Mouse (Mus musculus) forebrain, embryonic 11.5 days (tissue): ENCODE data around the gene Olfr279. TPM values are rescaled to one million over a fixed set of nuclear protein-coding genes. Genes with fewer than 3 reads are reported as not detected.
"Not testable (repeated sequence)": the region's sequence is repeated elsewhere in the genome, so short reads cannot be mapped to it uniquely, and the experiment has no call there.

ENCODE experiments used
- ATAC-seq: fragments of 200-750 bp; cut with Nextera tagmentation; replicated peaks from 2 replicates; pipeline ENCODE4 v1.8.0; 2017; ENCODE audit warnings: moderate TSS enrichment; ENCODE audit not compliant: low FRiP score
- DNase-seq: peaks from one replicate; pipeline ENCODE4 v3.0.0-alpha.2; 2017; ENCODE audit warnings: low spot score
- H3K27ac ChIP-seq: fragments of 300-500 bp; sonication (generic); 2 replicates; pipeline ENCODE4 v1.5.1; 2014; ENCODE audit warnings: low read depth, low read length
- H3K27me3 ChIP-seq: fragments of 300-500 bp; sonication (generic); 2 replicates; pipeline ENCODE4 v1.6.1; 2014; ENCODE audit warnings: mild to moderate bottlenecking, low read length, mixed read lengths; ENCODE audit not compliant: control insufficient read depth, insufficient read depth
- H3K36me3 ChIP-seq: fragments of 300-500 bp; sonication (generic); 2 replicates; pipeline ENCODE4 v1.6.1; 2014; ENCODE audit warnings: mild to moderate bottlenecking, low read length, moderate library complexity, mixed read lengths; ENCODE audit not compliant: control insufficient read depth, insufficient read depth
- H3K4me1 ChIP-seq: fragments of 300-500 bp; sonication (generic); replicated peaks from 2 replicates; pipeline ENCODE4 v1.6.1; 2014; ENCODE audit warnings: low read length, mixed read lengths; ENCODE audit not compliant: control insufficient read depth, insufficient read depth
- H3K4me2 ChIP-seq: fragments of 300-500 bp; sonication (generic); 2 replicates; pipeline ENCODE4 v1.6.1; 2014; ENCODE audit warnings: low read depth, mild to moderate bottlenecking, low read length, moderate library complexity, mixed read lengths; ENCODE audit not compliant: severe bottlenecking
- H3K4me3 ChIP-seq: fragments of 300-500 bp; sonication (generic); 2 replicates; pipeline ENCODE4 v1.5.1; 2014; ENCODE audit warnings: low read depth, low read length
- H3K9ac ChIP-seq: fragments of 300-500 bp; sonication (generic); 2 replicates; pipeline ENCODE4 v1.6.1; 2014; ENCODE audit warnings: low read length
- H3K9me3 ChIP-seq: fragments of 300-500 bp; sonication (generic); 2 replicates; pipeline ENCODE4 v1.6.1; 2016; ENCODE audit warnings: low read length, mixed read lengths; ENCODE audit not compliant: control insufficient read depth
- WGBS: fragments of 180-500 bp; shearing (Covaris S2); extraction: QIAGEN DNeasy Blood & Tissue Kit; methylation state at CpG from one replicate; pipeline ENCODE4 v1.1.7; 2014; 5-methylcytosine and 5-hydroxymethylcytosine counted together
- polyA plus RNA-seq: library from polyadenylated mRNA; unstranded; fragments of >200 nt; fragmentation: Nextera tagmentation; extraction: Ambion mirVana; gene quantifications from 2 replicates; pipeline ENCODE4 v1.2.1, GENCODE M21; 2014

Gene Olfr279
- polyA plus RNA-seq, 1 experiment from 2014 or later, result not detected

GRCm38 (mm10) chr15:98514146-98514545, 21.9 kb downstream of the Olfr279 start:
- Histone ChIP-seq H3K4me2 (no peak overlapping the region), H3K9ac (no peak overlapping the region), H3K36me3 (peaks cover 3% of the 10 kb centered on the region; the same call in 1 of the 2 replicates), H3K4me3 (no peak overlapping the region), H3K4me1 (no peaks in the 10 kb centered on the region; the same call in 1 of the 2 replicates), H3K9me3 (no peaks in the 10 kb centered on the region), H3K27me3 (no peaks in the 10 kb centered on the region), H3K27ac (no peak overlapping the region)
- DNase-seq (no peak), ATAC-seq (no peak)
- WGBS, result 85% methylated on average over 8 of the region's 8 CpGs

- H3K9me3 ChIP-seq, H3K4me2 ChIP-seq, ATAC-seq, H3K27ac ChIP-seq, H3K4me1 ChIP-seq, H3K27me3 ChIP-seq, DNase-seq, H3K4me3 ChIP-seq, H3K9ac ChIP-seq, H3K36me3 ChIP-seq: not testable (repeated sequence)
- 83% methylated on average over 2 of the region's 2 CpGs for WGBS
Observed at GRCm38 (mm10) chr15:98514845-98515244, 22.6 kb downstream of the Olfr279 start.

- no peaks in the 10 kb centered on the region for H3K4me1 ChIP-seq
- H3K9ac ChIP-seq, result no peak overlapping the region
- peak; percentile 79 for DNase-seq
- H3K4me3 ChIP-seq, result no peak overlapping the region
- 76% methylated on average over 16 of the region's 16 CpGs for WGBS
- H3K4me2 ChIP-seq, result no peak overlapping the region
- H3K27ac ChIP-seq, result no peak overlapping the region
- no peaks in the 10 kb centered on the region for H3K9me3 ChIP-seq
- ATAC-seq, result no peak
- H3K36me3 ChIP-seq, result peaks cover 13% of the 10 kb centered on the region; the same call in 1 of the 2 replicates
- no peaks in the 10 kb centered on the region for H3K27me3 ChIP-seq
Observed at GRCm38 (mm10) chr15:98517380-98518355, 25.5 kb downstream of the Olfr279 start.

GRCm38 (mm10) chr15:98521245-98521644, 29.0 kb downstream of the Olfr279 start:
- H3K4me1 ChIP-seq, result no peaks in the 10 kb centered on the region
- no peaks in the 10 kb centered on the region for H3K27me3 ChIP-seq
- no peak overlapping the region for H3K4me2 ChIP-seq
- WGBS, result 96% methylated on average over 3 of the region's 3 CpGs
- no peak overlapping the region for H3K9ac ChIP-seq
- H3K36me3 ChIP-seq, result peaks cover 19% of the 10 kb centered on the region; the same call in 1 of the 2 replicates
- no peak overlapping the region for H3K4me3 ChIP-seq
- H3K9me3 ChIP-seq, result no peaks in the 10 kb centered on the region
- ATAC-seq, result no peak
- H3K27ac ChIP-seq, result no peak overlapping the region
- DNase-seq, result no peak

GRCm38 (mm10) chr15:98526057-98526456, 33.9 kb downstream of the Olfr279 start:
- no peaks in the 10 kb centered on the region for H3K9me3 ChIP-seq
- no peak for ATAC-seq
- H3K4me1 ChIP-seq, result no peaks in the 10 kb centered on the region
- H3K27me3 ChIP-seq, result no peaks in the 10 kb centered on the region
- WGBS, result 78% methylated on average over 5 of the region's 5 CpGs
- H3K9ac ChIP-seq, result no peak overlapping the region
- no peak overlapping the region for H3K4me2 ChIP-seq
- H3K36me3 ChIP-seq, result peaks cover 28% of the 10 kb centered on the region; the same call in 1 of the 2 replicates
- H3K27ac ChIP-seq, result no peak overlapping the region
- no peak overlapping the region for H3K4me3 ChIP-seq
- DNase-seq, result peak; percentile 32

GRCm38 (mm10) chr15:98527056-98527771, 35.0 kb downstream of the Olfr279 start:
- H3K36me3 ChIP-seq, result peaks cover 32% of the 10 kb centered on the region; the same call in 1 of the 2 replicates
- ATAC-seq (no peak), DNase-seq (peak; percentile 35)
- H3K27me3 ChIP-seq, result no peaks in the 10 kb centered on the region
- H3K4me3 ChIP-seq, result no peak overlapping the region
- no peak overlapping the region for H3K4me2 ChIP-seq
- no peaks in the 10 kb centered on the region for H3K9me3 ChIP-seq
- no peak overlapping the region for H3K27ac ChIP-seq
- H3K4me1 ChIP-seq, result 0 out of 2 replicates have a peak, but pooled peaks cover under 1% of the 10 kb centered on the region
- H3K9ac ChIP-seq, result no peak overlapping the region
- WGBS, result 95% methylated on average over 5 of the region's 5 CpGs

GRCm38 (mm10) chr15:98528066-98528563, 35.9 kb downstream of the Olfr279 start:
- Histone ChIP-seq H3K4me2 (no peak overlapping the region), H3K9me3 (no peaks in the 10 kb centered on the region), H3K27me3 (no peaks in the 10 kb centered on the region), H3K4me1 (0 out of 2 replicates have a peak, but pooled peaks cover 4% of the 10 kb centered on the region), H3K4me3 (no peak overlapping the region), H3K36me3 (peaks cover 27% of the 10 kb centered on the region; the same call in 1 of the 2 replicates), H3K27ac (no peak overlapping the region), H3K9ac (no peak overlapping the region)
- WGBS, result 89% methylated on average over 5 of the region's 5 CpGs
- no peak for ATAC-seq
- DNase-seq, result peak; percentile 32

GRCm38 (mm10) chr15:98532281-98532680, 40.1 kb downstream of the Olfr279 start:
- H3K4me3 ChIP-seq, result peak overlapping the region; percentile 79
- H3K27me3 ChIP-seq, result no peaks in the 10 kb centered on the region
- no peaks in the 10 kb centered on the region for H3K9me3 ChIP-seq
- peak overlapping the region; percentile 82 for H3K4me2 ChIP-seq
- H3K36me3 ChIP-seq, result peaks cover 20% of the 10 kb centered on the region; the same call in 1 of the 2 replicates
- H3K9ac ChIP-seq, result peak overlapping the region; percentile 99
- 46% methylated on average over 5 of the region's 5 CpGs for WGBS
- H3K27ac ChIP-seq, result no peak overlapping the region
- 0 out of 2 replicates have a peak, but pooled peaks cover 4% of the 10 kb centered on the region for H3K4me1 ChIP-seq
- ATAC-seq (no peak), DNase-seq (no peak)
